Mouse (Mus musculus): ENCODE results near the gene Dnah1.

- no peak for TF ChIP-seq ZKSCAN1 (IDR thresholded peaks at IDR 0.05; ENCODE audit: low read depth, low read length)
- no peak for TF ChIP-seq SIN3A (IDR thresholded peaks at IDR 0.05; ENCODE audit: low read length)
Measured at GRCm38 (mm10) chr14:31217666-31218065, 106.0 kb downstream of the Dnah1 start, which contains the start of gene Sema3g.
